In genomic region chr5:118445252-118445987, GRCm38 (mm10) we compare ENCODE assay signal across 16 mouse cellular contexts.
"Had no signal": no experiment of that assay in that cellular context is flagged by ENCODE, and none has a peak within 500 bp of the region (broad histone marks: within the 10 kb centered on the region; RNA-seq: fewer than 3 reads in every experiment).

No protein-coding gene starts in this region.

- H3K4me3 ChIP-seq: kidney, embryonic 15.5 days; liver, embryonic 13.5 days; midbrain, embryonic 12.5 days; midbrain, embryonic 15.5 days; myocyte had no signal

- H3K27ac ChIP-seq: kidney, embryonic 15.5 days; liver, embryonic 13.5 days; midbrain, embryonic 12.5 days; midbrain, embryonic 15.5 days; stomach, postnatal 0 days had no signal

- H3K4me2 ChIP-seq: kidney, embryonic 15.5 days; liver, embryonic 13.5 days; midbrain, embryonic 12.5 days; midbrain, embryonic 15.5 days had no signal

- H3K4me1 ChIP-seq: kidney, embryonic 15.5 days had no signal

- H3K36me3 ChIP-seq: kidney, embryonic 15.5 days; liver, embryonic 13.5 days; midbrain, embryonic 12.5 days; midbrain, embryonic 15.5 days had no signal

- H3K27me3 ChIP-seq: midbrain, embryonic 15.5 days had no signal

- DNase-seq: kidney, adult 8-10 months; kidney, postnatal 14 days; kidney, postnatal 4 days; left cerebral cortex, postnatal 4 days; liver, embryonic 13.5 days; lung, adult 2 months; lung, postnatal 14 days; lung, postnatal 4 days; thymus, adult 2 months; thymus, postnatal 14 days; thymus, postnatal 4 days had no signal

- H3K9ac ChIP-seq: kidney, embryonic 15.5 days; liver, embryonic 13.5 days; midbrain, embryonic 12.5 days; midbrain, embryonic 15.5 days had no signal

- ATAC-seq: midbrain, embryonic 15.5 days had no signal

- H3K9me3 ChIP-seq: kidney, embryonic 15.5 days; liver, embryonic 13.5 days; midbrain, embryonic 12.5 days; midbrain, embryonic 15.5 days had no signal
